Mouse (Mus musculus) cerebellum, postnatal 25 days (tissue): Measurements from ENCODE around the gene Fkbp1b.
"Not testable (repeated sequence)": the region's sequence is repeated elsewhere in the genome, so short reads cannot be mapped to it uniquely, and the experiment has no call there.

Source experiments
- DNase-seq, 2 experiments: peaks; one replicate each; pipeline ENCODE4 v3.0.0; 2021; ENCODE audit warnings: mixed read lengths in 2 of 2

Fkbp1b gene

GRCm38 (mm10) chr12:4842890-4843597 is 1.7 kb upstream of the Fkbp1b start, which contains the start of gene Wdcp:
Wdcp (plus strand) TSS chr12:4843303.
- DNase-seq: peak; percentile 89 to 92

GRCm38 (mm10) chr12:4842456-4842855 is 1.1 kb upstream of the Fkbp1b start:
- DNase-seq: no peak

- DNase-seq: peak in 1 of 2 experiments; percentile 41
These were observed 650 bp downstream of the Fkbp1b start for GRCm38 (mm10) chr12:4840741-4841140.

- no peak for DNase-seq
These were observed 1.4 kb downstream of the Fkbp1b start for GRCm38 (mm10) chr12:4840010-4840409.

GRCm38 (mm10) chr12:4836959-4837358 is 4.4 kb downstream of the Fkbp1b start:
- no peak for DNase-seq

- DNase-seq: no peak
These were observed 14.1 kb downstream of the Fkbp1b start for GRCm38 (mm10) chr12:4827256-4827655.

GRCm38 (mm10) chr12:4817361-4818101 is 23.9 kb downstream of the Fkbp1b start, which contains the start of gene Sf3b6:
Sf3b6 (plus strand) TSS chr12:4817544.
- peak; percentile 98 to 99 for DNase-seq

GRCm38 (mm10) chr12:4816680-4817360 is 24.6 kb downstream of the Fkbp1b start:
- no peak for DNase-seq

- no peak for DNase-seq
These were observed 27.8 kb downstream of the Fkbp1b start for GRCm38 (mm10) chr12:4813636-4814035.

- no peak for DNase-seq
These were observed 29.7 kb downstream of the Fkbp1b start for GRCm38 (mm10) chr12:4811705-4812104.

- DNase-seq: no peak
These were observed 30.4 kb downstream of the Fkbp1b start for GRCm38 (mm10) chr12:4811036-4811435.

- not testable (repeated sequence) for DNase-seq
These were observed 43.9 kb downstream of the Fkbp1b start for GRCm38 (mm10) chr12:4797471-4797870.

- peak in 1 of 2 experiments; percentile 46 for DNase-seq
These were observed 47.7 kb downstream of the Fkbp1b start for GRCm38 (mm10) chr12:4793718-4794117.

GRCm38 (mm10) chr12:4788128-4788527 is 53.3 kb downstream of the Fkbp1b start:
- not testable (repeated sequence) for DNase-seq

GRCm38 (mm10) chr12:4784466-4784865 is 56.9 kb downstream of the Fkbp1b start:
- DNase-seq: no peak

- DNase-seq: no peak
These were observed 57.8 kb downstream of the Fkbp1b start for GRCm38 (mm10) chr12:4783598-4783997.
